Mouse (Mus musculus): ENCODE data around the gene Stk19.

Gene Stk19

DNA sequence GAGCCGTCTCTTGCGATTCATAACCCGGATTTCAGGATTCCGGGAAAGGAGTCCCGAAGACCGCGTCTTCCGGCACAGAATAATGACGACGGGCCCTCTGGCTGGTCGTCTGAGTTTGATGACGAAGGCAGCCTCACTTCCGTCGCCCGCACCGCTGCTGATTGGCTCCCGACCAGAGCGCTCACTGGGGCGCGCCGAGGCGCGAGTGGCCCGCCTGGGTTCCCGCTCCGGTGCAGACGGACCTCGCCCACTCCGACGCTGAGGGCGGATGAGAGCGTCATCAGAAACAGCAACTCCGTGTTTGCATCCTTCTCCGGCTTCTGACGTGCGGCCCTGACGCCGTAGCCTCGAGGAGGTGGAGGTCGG is at the start of gene Stk19, which contains the start of gene Dxo:
TSS of gene Stk19 (minus strand) at position 90 of the 366 bp plus-strand sequence.
TSS of gene Dxo (plus strand) at position 164 of the 366 bp plus-strand sequence.
- peak; percentile 98 for DNase-seq (ENCODE audit: low read depth, low spot score)

DNA sequence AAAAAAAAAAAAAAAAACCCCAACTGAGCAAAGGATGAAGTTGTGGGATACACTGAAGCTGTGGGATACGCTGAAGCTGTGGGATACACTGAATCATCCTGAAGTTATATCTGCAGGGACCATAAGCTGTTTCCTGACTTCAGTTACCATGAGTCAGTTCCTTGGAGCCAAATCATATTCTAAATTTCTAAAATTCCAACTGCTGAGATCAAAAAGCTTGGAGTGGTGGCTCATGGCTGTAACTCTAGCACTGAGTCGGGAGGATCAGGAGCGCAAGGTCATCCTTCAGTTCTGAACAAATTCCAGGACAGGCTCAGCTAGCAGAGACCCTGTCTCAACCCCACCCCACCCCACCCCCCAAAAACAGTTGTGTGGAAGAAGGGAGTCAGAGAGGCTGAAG is 48.9 kb upstream of the Stk19 start:
- no peak for DNase-seq (ENCODE audit: low read depth, low spot score)

DNA sequence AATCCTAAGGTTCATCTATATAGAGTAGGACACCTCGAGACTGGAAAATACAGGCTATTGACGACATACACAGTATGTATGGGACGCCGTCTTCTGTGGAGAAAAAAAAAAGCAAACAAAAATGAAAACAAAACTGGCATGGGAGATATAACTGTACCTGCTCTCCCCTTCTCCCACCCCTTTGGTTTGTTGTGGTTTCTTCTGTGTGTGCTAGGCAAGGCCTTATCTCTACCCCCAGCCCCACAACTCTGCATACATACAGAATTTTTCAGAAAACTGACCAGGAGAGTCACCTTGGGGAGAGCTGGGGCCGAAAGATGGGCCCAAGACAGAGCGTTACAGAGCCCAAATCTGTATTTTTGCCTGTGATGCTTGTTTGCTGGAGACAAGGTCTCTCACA is 48.0 kb upstream of the Stk19 start:
- no peak for DNase-seq (ENCODE audit: low read depth, low spot score)

DNA sequence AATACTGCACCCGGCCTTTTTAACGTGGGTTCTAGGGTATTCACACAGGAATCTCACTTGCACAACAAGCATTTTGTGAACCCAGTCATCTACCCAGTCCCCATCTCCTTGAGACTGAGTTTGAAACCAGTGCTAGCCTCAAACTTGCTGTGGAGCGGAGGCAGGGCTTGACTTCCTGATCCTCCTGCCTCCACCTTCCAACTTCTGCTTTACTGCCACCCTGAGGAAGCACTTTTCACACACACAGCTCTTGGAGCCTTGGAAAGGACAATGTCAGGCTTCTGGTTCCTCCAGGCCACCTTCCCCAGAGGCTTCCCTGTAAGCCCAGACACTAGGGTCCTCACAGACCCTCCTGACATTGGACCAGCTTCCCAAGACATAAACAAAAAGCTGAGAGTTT is 46.6 kb upstream of the Stk19 start:
- DNase-seq (ENCODE audit: low read depth, low spot score), result no peak

DNA sequence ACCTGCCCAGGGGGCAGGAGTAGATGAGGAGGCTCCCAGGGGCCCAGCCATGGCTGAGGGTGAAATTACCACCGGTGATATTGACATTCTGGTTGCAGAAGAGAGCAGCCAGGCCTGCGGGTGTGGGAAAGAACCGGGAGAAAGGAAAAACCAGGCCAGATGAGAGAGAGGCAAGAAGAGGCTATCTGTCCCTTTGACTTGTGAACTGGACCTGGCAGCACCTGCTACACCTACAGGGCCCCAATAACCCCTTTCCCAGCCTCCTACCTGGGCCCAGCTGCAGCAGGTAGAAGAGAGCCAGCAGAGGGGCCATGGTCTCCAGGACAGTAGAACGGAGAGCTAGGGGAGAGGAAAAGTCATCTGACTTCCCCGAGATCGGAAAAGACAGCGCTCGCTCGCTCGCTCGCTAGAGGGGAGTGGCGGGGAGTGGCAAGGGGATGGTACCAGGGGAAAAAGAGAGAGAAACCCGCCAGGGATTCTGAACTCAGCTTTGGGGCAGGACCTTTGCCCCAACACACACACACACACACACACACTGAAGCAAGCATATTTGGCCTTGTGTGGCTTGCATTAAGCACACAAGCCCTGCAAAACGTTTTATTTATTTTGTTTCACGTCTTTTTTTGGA is 45.1 kb upstream of the Stk19 start, which contains the start of gene Gm20547:
TSS of gene Gm20547 (minus strand) at position 360 of the 628 bp plus-strand sequence.
- no peak for DNase-seq (ENCODE audit: low read depth, low spot score)

DNA sequence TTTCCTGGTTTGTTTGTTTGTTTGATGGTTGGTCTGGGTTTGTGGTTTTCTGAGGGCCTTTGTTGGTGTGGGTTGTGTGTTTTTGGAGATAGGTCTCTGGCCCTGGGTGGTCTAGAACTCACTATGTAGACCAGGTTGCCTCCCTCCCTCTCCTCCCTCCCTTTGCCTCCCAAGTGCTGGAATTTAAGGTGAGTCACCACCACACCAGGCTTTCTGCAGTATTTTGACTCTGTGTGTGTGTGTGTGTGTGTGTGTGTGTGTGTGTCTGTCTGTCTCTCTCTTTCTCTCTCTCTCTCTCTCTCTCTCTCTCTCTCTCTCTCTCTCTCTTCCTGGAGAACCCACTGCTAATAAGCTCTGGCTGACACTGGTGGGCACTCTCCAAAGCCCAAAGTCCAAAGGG is 44.4 kb upstream of the Stk19 start:
- DNase-seq (ENCODE audit: low read depth, low spot score), result no peak

DNA sequence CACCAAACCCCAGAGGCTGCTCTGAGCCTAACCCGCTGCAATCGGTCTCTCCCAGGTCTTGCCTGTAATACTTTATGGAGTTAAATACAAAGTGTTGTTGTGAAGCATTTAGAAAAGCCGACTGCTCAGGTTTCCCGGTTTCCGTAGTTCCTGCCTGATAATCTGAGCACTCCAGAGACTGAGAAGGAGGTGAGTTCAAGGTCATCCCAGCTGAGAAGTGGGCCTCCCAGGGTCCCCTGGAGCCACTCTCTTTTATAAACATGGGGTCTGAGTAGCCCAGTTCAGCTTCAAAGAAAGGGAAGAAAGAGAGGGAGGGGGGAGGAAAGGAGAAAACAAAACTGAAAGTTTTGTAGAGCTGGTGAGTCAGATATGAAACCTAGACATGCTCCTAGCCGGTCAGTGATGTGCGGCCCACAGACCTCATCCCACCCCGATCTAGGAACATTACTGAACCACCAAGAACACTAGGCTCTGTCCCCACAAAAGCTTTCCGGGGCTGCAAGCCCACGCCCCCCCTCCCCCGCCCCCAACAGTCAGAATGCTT is 42.7 kb upstream of the Stk19 start, which contains the start of gene Zbtb12:
TSS of gene Zbtb12 (plus strand) at position 148 of the 544 bp plus-strand sequence.
- no peak for DNase-seq (ENCODE audit: low read depth, low spot score)

DNA sequence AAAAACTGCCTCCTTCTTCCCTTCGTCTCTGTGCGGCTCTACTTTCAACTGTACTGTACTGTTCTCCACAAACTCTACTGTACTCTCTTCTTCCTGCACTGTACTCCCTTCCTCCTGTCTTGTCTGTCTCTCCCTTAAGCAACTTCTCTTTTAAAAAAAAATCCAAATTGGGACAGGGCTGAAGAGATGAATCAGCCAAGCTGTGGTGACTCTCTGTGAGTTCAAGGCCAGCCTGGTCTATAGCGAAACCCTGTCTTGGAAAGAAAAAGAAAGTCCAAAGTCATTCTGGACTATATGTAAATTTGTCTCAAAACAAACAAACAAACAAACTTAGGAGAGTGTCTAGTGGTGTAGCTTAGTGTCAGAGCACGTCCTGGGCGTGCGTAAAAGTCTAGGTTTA is 37.6 kb upstream of the Stk19 start:
- no peak for DNase-seq (ENCODE audit: low read depth, low spot score)

DNA sequence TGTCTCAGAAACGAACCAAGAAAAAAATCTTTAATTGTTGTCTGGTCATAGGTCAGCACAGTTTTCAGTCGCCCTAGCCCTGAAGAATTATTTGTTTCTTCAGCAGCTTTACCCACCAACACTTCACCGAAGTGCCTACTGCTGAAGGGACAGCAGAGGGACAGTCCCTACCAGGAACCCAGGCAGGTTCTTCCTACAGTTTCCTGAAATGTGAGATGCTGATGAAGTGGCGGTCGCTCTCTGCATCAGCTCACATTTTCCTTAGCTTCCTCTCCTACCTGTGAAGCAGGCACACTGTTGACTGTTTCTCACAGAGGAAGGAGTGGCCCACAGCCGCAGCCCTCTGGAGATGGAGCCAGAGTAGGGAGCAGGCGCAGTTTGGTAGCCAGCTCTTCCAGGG is 29.2 kb upstream of the Stk19 start:
- DNase-seq (ENCODE audit: low read depth, low spot score), result no peak

DNA sequence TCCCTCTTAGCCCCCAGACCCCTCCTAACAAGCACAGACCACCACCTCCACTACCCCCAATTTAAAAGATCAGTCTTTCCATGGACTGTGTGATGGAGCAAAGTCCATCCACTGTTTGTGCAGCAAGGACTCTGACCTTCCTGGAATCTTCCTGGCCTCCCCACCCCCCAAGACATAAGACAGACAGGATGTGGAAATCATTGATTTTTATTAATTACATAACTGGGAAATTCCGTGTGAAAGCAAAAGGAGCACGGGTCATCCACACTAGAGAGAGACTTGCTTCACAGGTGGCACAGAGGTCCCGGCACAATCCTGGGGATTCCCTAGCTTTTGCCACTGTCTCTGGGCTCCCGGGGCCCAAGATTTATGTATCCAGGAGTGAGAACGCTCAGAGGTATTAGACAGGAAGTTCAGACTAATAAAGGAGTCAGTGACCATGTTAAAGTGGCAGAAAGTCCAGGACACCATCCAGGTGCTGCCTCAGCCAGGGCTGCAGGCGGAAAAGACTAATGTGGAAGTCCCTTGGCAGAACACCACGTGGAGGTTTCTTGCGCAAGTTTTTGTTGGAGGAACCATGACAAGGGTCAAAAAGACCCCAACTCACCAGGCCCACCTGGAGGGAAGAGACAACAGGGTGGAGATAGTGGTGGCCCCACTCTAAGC is 25.8 kb upstream of the Stk19 start, which contains the start of gene Cfb:
TSS of gene Cfb (minus strand) at position 103 of the 666 bp plus-strand sequence.
- DNase-seq (ENCODE audit: low read depth, low spot score), result no peak

DNA sequence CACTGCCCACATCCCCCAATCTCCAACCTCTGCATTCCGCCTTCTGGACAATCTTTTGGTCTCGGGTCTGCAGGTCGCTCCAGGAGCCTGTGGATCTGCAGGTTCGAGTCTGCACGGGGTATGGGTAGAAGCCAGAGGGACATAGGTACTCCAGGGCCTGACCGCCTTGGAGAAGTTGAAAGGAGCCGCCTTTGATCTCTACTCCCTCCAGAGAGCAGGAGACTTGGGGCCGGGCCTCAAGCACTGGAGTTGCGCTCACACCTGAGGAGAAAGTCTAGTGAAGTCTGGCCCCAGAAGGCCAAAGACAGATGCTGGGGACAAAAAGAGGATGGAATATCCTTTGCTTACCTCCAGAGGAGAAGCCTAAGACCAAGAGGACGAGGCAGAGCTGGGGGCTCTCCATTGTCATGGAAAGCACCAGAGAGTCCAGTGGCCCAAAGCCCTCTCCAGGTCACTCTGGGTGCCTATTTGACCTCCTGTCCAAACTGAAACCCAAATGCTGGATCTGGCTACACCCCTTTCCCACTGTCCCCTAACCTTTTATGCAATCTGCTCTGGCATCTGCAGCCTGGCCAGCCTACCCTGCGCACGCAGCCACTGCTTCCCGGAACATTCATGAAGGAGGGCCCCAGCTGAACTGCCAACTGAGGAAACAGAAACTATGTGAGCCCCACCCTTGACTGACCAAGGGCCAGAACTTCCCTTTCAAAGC is 25.1 kb upstream of the Stk19 start:
- DNase-seq (ENCODE audit: low read depth, low spot score), result no peak

DNA sequence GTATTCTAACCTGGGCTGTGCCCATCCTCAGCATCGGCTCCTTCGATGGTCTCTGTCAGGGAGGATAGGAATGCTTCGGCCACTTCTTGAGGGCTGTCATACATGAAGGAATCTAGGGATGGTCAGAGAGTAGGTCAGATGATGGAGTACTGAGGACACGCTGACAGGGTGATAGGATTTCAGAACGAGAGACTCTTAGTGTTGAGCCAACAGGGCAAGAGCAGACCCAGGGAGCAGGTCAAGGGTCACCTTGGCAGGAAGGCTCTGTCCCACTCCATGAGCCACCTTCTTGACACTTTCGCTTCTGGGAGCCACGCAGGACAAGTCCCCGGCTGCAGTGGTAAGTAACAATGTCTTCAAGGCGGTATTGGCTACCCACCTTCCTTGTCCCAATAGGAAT is 23.8 kb upstream of the Stk19 start:
- no peak for DNase-seq (ENCODE audit: low read depth, low spot score)

DNA sequence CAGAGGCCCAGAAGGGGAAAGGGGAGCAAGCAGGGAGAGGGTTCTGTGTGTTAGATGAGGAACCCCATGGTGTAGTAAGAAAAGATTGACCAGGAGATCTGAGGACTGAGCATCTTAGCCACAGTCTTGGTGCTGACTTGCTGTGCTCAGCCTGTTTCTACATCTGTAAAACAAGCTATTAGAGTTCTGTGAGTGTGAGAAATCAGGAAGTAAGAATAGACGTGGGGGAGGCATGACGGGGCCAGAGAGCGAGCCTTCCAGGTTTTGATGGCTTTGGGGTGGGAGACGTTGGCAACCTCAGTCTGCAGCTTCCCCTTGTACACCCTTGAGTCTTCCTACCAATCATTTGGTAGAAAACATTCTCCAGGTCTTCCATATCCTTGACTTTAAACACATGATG is 21.9 kb upstream of the Stk19 start:
- no peak for DNase-seq (ENCODE audit: low read depth, low spot score)

DNA sequence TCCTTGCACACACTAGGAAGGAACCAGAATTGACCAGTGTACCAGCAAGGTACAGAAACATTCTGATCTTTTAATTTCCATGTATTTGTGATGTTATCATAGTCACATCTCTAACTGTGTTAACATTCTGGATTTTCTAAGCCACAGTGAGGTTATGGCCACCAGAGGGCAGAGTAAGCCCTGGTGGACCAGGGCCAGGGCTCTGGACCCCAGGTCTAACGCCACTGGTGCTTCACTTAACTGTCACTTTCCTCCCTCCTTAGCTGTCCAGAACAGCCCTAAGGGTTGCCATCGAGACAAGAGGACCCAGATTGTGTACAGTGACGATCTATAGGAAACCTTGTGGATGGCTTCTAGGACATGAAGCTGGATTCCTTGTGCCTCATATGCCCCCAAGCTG is 19.1 kb upstream of the Stk19 start:
- peak; percentile 40 for DNase-seq (ENCODE audit: low read depth, low spot score)

DNA sequence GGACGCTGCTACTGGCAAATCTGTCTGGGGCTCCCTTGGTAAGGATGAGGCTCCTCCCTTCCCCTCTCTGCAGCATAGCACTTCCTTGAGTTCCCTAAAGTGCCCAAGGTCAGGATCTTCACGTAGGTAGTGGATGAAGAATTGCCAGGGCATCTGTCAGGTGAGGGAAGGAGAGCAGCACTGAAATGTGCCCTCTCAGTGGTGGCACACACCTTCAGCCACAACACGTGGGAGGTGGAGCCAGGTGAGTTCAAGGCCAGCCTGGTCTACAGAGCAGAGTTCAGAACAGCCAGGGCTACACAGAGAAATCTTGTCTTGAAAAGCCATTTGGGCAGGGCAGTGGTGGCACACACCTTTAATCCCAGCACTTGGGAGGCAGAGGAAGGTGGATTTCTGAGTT is 18.0 kb upstream of the Stk19 start:
- DNase-seq (ENCODE audit: low read depth, low spot score), result no peak

DNA sequence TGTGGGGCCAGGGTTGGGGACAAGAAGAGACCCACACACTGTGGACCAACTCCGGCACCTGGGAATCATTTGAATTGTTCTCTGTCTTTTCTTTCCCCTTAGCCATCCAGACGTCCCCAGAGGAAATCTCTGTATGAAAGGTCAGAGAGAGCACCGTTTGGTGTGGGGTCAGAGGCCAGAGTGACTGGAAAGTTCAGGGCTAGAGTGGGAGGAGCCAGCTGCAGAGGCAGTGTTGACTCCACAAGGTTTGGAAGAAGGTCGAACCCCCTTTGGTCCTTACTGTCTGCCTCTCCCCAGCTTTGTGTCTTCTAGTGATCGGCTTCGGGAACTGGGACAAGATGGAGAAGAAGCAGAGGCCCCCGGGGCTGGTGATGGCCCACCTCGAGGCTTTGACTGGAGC is 16.8 kb upstream of the Stk19 start:
- no peak for DNase-seq (ENCODE audit: low read depth, low spot score)

DNA sequence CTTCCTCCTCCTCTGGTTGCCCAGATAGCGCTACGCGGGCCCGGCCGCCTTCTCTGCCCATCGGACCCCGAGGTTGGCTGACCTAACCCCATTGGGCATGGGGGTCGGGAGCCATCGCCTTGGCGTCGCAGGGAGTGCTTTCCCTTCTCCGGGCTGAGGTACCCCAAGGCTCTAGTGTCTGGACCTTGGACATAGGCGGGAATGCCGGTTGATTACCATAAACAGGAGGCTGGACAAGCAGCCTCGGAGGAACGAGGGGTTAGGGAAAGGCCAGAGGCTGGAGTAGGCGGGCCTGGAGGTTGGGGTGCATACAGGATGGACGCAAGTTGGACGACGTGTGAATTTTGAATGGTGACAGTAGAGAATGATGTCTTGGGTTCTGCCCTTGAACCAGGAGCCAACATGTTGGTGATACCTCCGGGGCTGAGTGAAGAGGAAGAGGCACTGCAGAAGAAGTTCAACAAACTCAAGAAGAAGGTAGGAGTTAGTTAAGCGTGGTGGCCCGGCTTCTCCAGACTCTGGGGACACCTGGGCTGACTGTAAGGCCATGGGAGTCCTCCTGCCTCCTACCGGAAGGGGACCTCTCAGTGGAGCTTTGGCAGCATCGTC is 13.9 kb upstream of the Stk19 start:
- no peak for DNase-seq (ENCODE audit: low read depth, low spot score)

DNA sequence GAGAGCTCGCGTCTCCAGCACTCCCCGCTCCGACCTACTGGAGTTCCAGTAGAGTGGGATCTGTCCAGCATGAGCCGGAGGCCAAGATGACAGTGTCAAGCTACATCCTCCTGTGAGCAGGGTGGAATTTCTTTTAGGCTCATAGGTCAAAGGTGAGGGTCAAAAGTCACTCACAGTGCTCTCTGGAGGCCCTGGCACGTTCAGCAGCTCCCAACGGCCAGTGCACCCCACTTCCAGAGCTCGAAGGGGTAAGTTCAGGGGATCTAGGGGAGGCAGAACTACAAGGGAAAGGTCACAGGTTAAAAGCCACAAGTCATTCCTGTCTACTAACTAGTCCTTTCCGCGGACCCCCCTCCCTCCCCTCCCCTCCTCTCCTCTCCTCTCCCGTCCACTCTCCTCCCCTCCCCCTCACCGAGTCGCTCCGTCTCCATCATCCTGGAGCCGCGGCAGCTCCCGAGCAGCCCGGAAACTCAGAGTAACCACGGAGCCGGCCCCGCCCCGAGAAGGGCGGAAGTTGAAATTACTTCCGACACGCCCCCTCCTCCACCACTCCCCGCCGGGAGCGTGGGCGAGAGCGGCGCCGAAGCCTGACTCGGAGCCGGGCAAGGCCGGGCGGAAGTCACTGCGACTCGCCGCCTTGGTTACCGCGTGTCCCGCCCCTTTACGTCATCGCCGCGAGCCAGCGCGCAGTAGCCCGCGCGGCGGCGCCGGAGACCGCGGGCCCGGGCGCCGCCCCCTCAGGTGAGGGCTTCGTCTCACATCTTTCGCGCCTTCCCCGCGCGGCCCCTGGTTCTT is 13.2 kb upstream of the Stk19 start, which contains the start of the genes Skiv2l and Nelfe:
TSS of gene Skiv2l (minus strand) at position 489 of the 795 bp plus-strand sequence.
TSS of gene Nelfe (plus strand) at position 670 of the 795 bp plus-strand sequence.
- DNase-seq (ENCODE audit: low read depth, low spot score), result peak; percentile 97

DNA sequence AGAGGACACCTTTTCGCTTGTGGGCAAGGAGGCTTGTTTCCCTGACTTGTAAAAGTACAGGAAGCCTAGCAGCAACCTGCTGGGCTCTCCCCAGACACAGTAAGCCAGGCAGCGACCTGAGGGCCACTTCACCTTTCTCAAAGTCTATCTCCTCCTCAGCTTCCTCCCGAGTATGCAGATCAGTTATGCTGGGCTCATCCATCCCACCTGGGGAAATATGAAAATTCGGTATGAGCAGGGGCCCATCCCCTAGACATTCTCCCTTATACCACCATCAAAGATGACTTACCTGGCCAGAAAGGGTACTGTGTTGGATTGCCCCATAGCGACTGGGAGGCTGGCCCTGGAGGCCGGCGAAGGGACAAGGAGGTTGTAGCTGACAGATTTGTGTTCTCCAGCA is 10.9 kb upstream of the Stk19 start:
- no peak for DNase-seq (ENCODE audit: low read depth, low spot score)

DNA sequence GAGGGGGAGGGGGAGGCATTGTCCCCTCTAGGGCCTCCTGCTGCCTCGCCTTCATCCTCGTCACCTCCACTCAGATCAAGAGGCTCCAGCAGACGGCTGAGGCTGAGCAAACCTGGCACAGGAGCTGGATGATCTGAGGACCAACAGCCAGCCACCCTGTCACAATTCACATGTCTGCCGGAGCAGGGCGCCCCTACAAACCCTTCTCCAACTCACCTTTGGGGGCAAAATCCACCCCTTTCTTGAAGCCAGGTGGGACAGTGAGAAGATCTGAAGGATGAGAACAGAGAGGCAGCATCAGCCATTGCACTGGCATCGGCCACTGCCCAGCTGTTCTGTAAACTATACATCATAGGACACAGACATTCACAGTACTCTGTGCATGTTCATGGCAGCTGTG is 10.4 kb upstream of the Stk19 start:
- DNase-seq (ENCODE audit: low read depth, low spot score), result no peak

DNA sequence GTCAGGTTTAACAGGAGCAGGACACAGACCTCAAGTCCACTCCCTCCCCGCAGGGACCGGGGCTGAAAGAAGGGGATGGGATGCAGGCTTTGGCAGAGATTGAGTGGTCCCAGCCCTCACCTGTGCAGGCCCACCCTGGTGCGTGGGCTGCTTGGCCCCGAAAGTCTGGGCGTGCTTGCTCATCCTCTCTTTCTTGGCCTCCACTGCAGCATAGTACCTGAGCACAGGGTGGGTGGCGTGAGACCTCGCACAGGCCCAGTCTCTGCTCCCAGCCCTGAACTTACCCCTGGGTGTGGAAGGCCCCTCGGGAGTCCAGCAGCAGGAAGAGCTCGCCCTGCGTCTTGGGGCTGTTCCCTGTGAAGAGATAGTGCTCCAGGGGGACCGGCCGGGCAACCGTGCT is 8.1 kb upstream of the Stk19 start:
- no peak for DNase-seq (ENCODE audit: low read depth, low spot score)

Measured in forelimb bud, embryonic 11.5 days (tissue).